Mouse (Mus musculus) lung, embryonic 14.5 days (tissue): Measurements from ENCODE around the gene Cryba4. TPM values are rescaled to one million over a fixed set of nuclear protein-coding genes. Genes with fewer than 3 reads are reported as not detected.
A peak's percentile ranks its signal among the peaks of the same experiment; 100 is the strongest.

ENCODE experiments used
- ATAC-seq: fragments of 200-750 bp; cut with Nextera tagmentation; 2 replicates; pipeline ENCODE4 v1.8.0; 2017; ENCODE audit warnings: mild to moderate bottlenecking, moderate TSS enrichment, moderate library complexity; ENCODE audit not compliant: insufficient read depth
- DNase-seq: peaks from one replicate; pipeline ENCODE4 v3.0.0-alpha.2; 2015
- H3K27ac ChIP-seq: fragments of 300-500 bp; sonication (generic); 2 replicates; pipeline ENCODE4 v1.5.1; 2014; ENCODE audit warnings: low read depth, mild to moderate bottlenecking, moderate library complexity
- H3K27me3 ChIP-seq: fragments of 300-500 bp; sonication (generic); 2 replicates; pipeline ENCODE4 v1.6.1; 2014; ENCODE audit warnings: low read length, control low read depth; ENCODE audit not compliant: insufficient read depth
- H3K36me3 ChIP-seq: fragments of 300-500 bp; sonication (generic); 2 replicates; pipeline ENCODE4 v1.6.1; 2014; ENCODE audit warnings: control low read depth; ENCODE audit not compliant: insufficient read depth
- H3K4me1 ChIP-seq: fragments of 300-500 bp; sonication (generic); 2 replicates; pipeline ENCODE4 v1.6.1; 2014; ENCODE audit warnings: antibody characterized with exemption, control low read depth; ENCODE audit not compliant: insufficient read depth
- H3K4me2 ChIP-seq: fragments of 300-500 bp; sonication (generic); 2 replicates; pipeline ENCODE4 v1.6.1; 2014; ENCODE audit warnings: mild to moderate bottlenecking
- H3K4me3 ChIP-seq: fragments of 300-500 bp; sonication (generic); 2 replicates; pipeline ENCODE4 v1.5.1; 2014; ENCODE audit warnings: low read depth, low read length
- H3K9ac ChIP-seq: fragments of 300-500 bp; sonication (generic); 2 replicates; pipeline ENCODE4 v1.6.1; 2014
- H3K9me3 ChIP-seq: fragments of 300-500 bp; sonication (generic); 2 replicates; pipeline ENCODE4 v1.6.1; 2016; ENCODE audit warnings: low read depth, low read length, control low read depth
- CTCF ChIP-seq: IDR thresholded peaks from 2 replicates; pipeline ENCODE4 v1.5.1; 2016; ENCODE audit warnings: antibody characterized with exemption, low read depth
- WGBS: fragments of 180-500 bp; shearing (Covaris S2); extraction: QIAGEN DNeasy Blood & Tissue Kit; methylation state at CpG from one replicate; pipeline ENCODE4 v1.1.7; 2014; 5-methylcytosine and 5-hydroxymethylcytosine counted together
- polyA plus RNA-seq: library from polyadenylated mRNA; unstranded; fragments of >200 nt; fragmentation: Nextera tagmentation; extraction: Ambion mirVana; gene quantifications from 2 replicates; pipeline ENCODE4 v1.2.1, GENCODE M21; 2014

Cryba4 gene
- polyA plus RNA-seq, 1 experiment from 2014 or later: 2.7 TPM

- WGBS: 23% methylated on average over 1 of the region's 1 CpGs
- ATAC-seq: peak; percentile 14; the same call in 1 of the 2 replicates
- Histone ChIP-seq H3K36me3 (no peaks in the 10 kb centered on the region), H3K27ac (no peak overlapping the region), H3K4me3 (no peak overlapping the region), H3K27me3 (0 out of 2 replicates have a peak, but pooled peaks cover 1% of the 10 kb centered on the region), H3K4me2 (no peak overlapping the region), H3K9me3 (no peaks in the 10 kb centered on the region), H3K9ac (no peak overlapping the region), H3K4me1 (0 out of 2 replicates have a peak, but pooled peaks cover 5% of the 10 kb centered on the region)
- no peak for TF ChIP-seq CTCF
- DNase-seq: no peak
Observed at GRCm38 (mm10) chr5:112219398-112219797, 32.9 kb downstream of the Cryba4 start.

DNA sequence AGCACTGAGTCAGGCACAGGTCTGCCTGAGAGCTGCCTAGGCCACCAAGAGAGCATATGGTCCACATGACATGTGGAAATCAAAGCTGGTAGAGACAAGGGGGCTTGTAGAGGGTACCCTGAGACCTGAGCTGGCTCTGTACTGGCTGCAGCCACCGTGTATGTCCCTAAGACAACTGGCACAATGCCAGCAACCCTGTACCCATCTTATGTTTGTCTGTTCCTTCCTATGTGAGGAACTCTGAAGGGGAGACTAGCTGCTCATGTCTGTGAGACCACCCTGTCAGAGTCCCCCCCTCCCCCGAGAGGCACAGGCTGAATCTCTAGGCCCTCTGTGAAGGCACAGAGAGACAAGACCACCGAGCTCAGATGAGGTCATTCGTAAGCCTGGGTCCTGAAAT lies 33.6 kb downstream of the Cryba4 start:
- no peak for TF ChIP-seq CTCF
- no peaks in the 10 kb centered on the region for H3K9me3 ChIP-seq
- H3K27me3 ChIP-seq: no peaks in the 10 kb centered on the region
- no peak overlapping the region for H3K9ac ChIP-seq
- DNase-seq (no peak), ATAC-seq (no peak)
- 0 out of 2 replicates have a peak, but pooled peaks cover 5% of the 10 kb centered on the region for H3K4me1 ChIP-seq
- 60% methylated on average over 4 of the region's 4 CpGs for WGBS
- no peak overlapping the region for H3K4me3 ChIP-seq
- H3K36me3 ChIP-seq: no peaks in the 10 kb centered on the region
- no peak overlapping the region for H3K4me2 ChIP-seq
- no peak overlapping the region for H3K27ac ChIP-seq

- Histone ChIP-seq H3K27me3 (no peaks in the 10 kb centered on the region), H3K4me1 (0 out of 2 replicates have a peak, but pooled peaks cover 5% of the 10 kb centered on the region), H3K4me2 (no peak overlapping the region), H3K27ac (no peak overlapping the region), H3K9me3 (no peaks in the 10 kb centered on the region), H3K4me3 (no peak overlapping the region), H3K36me3 (no peaks in the 10 kb centered on the region), H3K9ac (no peak overlapping the region)
- 0 out of 2 replicates have a peak, but pooled peaks have one; percentile 5 for TF ChIP-seq CTCF
- WGBS: 56% methylated on average over 22 of the region's 22 CpGs
- DNase-seq: no peak
- ATAC-seq: no peak
Observed at GRCm38 (mm10) chr5:112217031-112217430, 35.3 kb downstream of the Cryba4 start.

DNA sequence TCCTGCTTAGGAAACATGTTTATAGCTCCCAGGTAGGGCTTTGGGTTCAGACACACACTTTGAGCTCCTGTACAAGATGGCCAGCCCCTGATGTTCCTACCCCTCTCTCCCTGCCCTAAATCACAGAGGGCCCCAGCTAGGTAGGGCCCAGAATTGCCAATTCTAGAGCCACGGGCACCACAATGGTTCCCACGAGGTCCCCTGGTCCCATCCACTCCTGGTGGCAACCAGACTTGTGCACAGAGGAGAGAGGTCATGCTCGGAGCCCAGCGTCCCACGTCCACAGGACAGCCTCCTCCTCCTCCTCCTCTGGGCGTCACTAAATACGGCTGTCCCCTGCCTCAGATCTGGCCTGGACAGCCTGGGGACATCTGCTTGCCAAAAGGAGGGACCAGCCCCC lies 36.0 kb downstream of the Cryba4 start:
- Histone ChIP-seq H3K9ac (no peak overlapping the region), H3K4me2 (no peak overlapping the region), H3K27ac (no peak overlapping the region), H3K4me1 (0 out of 2 replicates have a peak, but pooled peaks cover 5% of the 10 kb centered on the region), H3K36me3 (no peaks in the 10 kb centered on the region), H3K9me3 (no peaks in the 10 kb centered on the region), H3K4me3 (no peak overlapping the region), H3K27me3 (no peaks in the 10 kb centered on the region)
- WGBS: 67% methylated on average over 7 of the region's 7 CpGs
- ATAC-seq: no peak
- DNase-seq: no peak
- no peak for TF ChIP-seq CTCF

DNA sequence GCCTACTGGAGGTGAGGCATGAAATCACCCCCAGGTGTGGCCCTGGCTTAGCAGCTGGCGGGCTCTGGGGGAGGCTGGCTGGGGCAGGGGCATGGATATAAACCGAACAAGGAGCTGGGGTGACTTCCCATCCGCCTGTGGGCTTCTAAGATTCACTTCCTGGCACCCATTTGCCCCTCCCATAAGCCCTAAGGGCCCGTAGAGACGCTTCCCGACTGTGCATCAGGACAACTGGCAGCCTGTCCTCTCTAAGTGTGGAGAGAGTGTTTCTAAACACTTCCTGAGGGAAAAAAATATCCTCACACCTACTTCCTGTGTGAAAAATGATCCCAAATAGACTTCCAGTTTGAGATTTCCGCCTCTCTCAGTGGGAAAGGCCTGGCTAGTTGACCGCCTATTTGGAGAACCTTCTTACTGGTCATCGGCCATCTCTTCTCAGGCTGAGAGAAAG lies 36.5 kb downstream of the Cryba4 start:
- H3K9ac ChIP-seq: no peak overlapping the region
- DNase-seq (peak; percentile 56), ATAC-seq (no peak)
- 0 out of 2 replicates have a peak, but pooled peaks cover 5% of the 10 kb centered on the region for H3K4me1 ChIP-seq
- H3K27me3 ChIP-seq: no peaks in the 10 kb centered on the region
- H3K4me2 ChIP-seq: peak overlapping the region; percentile 44
- H3K36me3 ChIP-seq: no peaks in the 10 kb centered on the region
- H3K4me3 ChIP-seq: no peak overlapping the region
- 31% methylated on average over 9 of the region's 9 CpGs for WGBS
- H3K27ac ChIP-seq: peak overlapping the region; percentile 37
- no peaks in the 10 kb centered on the region for H3K9me3 ChIP-seq
- TF ChIP-seq CTCF: no peak

DNA sequence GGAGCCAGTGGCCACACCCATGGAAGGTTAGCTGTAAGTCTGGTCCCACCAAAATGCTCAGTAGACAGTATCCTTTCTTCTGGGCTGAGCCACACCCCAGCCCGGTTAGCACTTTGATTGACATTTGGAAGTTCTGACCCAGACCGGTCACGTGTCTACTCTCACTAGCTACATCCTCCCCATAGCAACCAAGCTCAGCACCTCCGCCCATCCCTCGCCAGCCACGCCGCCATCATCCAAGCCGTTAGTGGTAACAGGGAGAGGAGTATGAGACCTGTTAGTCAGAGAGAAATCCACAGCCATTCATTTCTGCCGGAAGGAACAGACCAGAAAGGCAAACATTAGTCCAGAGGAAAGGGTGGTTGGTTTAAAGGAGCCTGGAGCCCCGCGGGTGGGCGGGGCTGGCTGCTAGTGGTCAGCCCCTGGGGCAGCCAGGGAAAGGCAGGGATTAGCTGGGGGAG lies 37.0 kb downstream of the Cryba4 start:
- peak overlapping the region; percentile 37; the same call in 1 of the 2 replicates for H3K27ac ChIP-seq
- H3K4me2 ChIP-seq: peak overlapping the region; percentile 44
- no peak overlapping the region for H3K9ac ChIP-seq
- no peak for TF ChIP-seq CTCF
- ATAC-seq (no peak), DNase-seq (peak; percentile 39)
- no peaks in the 10 kb centered on the region for H3K36me3 ChIP-seq
- H3K4me3 ChIP-seq: no peak overlapping the region
- no peaks in the 10 kb centered on the region for H3K27me3 ChIP-seq
- H3K9me3 ChIP-seq: no peaks in the 10 kb centered on the region
- H3K4me1 ChIP-seq: 0 out of 2 replicates have a peak, but pooled peaks cover 5% of the 10 kb centered on the region
- WGBS: 29% methylated on average over 12 of the region's 12 CpGs

- H3K27ac ChIP-seq: no peak overlapping the region
- H3K4me2 ChIP-seq: peak overlapping the region; percentile 12; the same call in 1 of the 2 replicates
- DNase-seq (peak; percentile 84), ATAC-seq (no peak)
- H3K4me3 ChIP-seq: no peak overlapping the region
- H3K9ac ChIP-seq: no peak overlapping the region
- 9% methylated on average over 10 of the region's 10 CpGs for WGBS
- no peaks in the 10 kb centered on the region for H3K36me3 ChIP-seq
- TF ChIP-seq CTCF: peak; percentile 74
- 0 out of 2 replicates have a peak, but pooled peaks cover 5% of the 10 kb centered on the region for H3K4me1 ChIP-seq
- H3K9me3 ChIP-seq: no peaks in the 10 kb centered on the region
- no peaks in the 10 kb centered on the region for H3K27me3 ChIP-seq
Observed at GRCm38 (mm10) chr5:112214419-112214818, 37.9 kb downstream of the Cryba4 start.
